Mouse (Mus musculus) cerebellum, adult 2 months (tissue): ENCODE measurements around the gene Pik3cg.

Experiments
- CTCF ChIP-seq: fragments of 200-500 bp; IDR thresholded peaks from 2 replicates; pipeline ENCODE4 v1.5.1; 2011; ENCODE audit warnings: low read depth, mild to moderate bottlenecking, control low read depth, low read length, moderate library complexity, borderline replicate concordance; ENCODE audit not compliant: insufficient read depth
- POLR2A ChIP-seq: fragments of 200-500 bp; IDR thresholded peaks from 2 replicates; pipeline ENCODE4 v1.6.1; 2011; ENCODE audit warnings: low read length, control low read depth, borderline replicate concordance; ENCODE audit not compliant: insufficient read depth

DNA sequence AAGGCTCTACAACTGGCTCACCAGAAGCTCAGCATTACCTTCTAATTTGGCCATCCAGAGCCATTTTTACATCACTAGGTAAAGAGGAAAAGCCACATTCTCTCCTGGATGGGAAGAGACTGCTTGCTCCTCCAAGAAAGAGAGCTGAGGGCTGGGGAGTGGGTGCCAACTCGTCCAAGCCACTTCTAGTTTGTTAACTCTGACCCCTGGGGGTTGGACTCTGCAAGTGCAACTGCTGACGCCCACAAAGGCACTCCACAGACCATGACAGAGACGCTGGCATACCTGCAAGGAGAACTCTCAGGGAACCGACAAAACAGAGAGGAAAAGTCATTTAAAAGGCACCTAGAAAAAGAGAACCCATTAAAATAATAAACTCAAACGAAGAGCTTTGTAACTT lies 63.9 kb downstream of the Pik3cg start:
- TF ChIP-seq POLR2A (no peak), CTCF (peak; percentile 57; the same call in 1 of the 2 replicates)
